Mouse (Mus musculus): Measurements from ENCODE around the gene Hnrnpm.

DNA sequence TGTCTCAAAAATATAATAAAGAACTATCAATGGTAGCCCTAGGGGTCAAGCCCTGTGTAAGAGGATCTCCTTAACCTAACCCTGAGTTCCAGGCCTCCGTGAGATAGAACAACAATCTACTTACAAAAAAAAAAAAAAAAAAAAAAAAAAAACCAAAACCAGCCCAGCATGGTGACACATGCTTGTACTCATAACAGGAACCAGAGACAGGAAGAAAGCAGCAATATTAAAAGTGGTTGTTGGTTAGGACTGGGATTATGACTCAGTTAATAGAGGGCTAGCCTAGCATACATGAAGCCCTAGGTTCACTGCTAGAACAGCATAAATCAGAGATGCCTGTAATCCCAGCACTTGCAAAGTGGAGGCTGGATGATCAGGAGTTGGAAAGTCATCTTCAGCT lies 15.5 kb upstream of the Hnrnpm start:
- TF ChIP-seq POLR2A (IDR thresholded peaks at IDR 0.05; ENCODE audit: borderline replicate concordance, control insufficient read depth, low read depth, low read length) (no peak), CTCF (IDR thresholded peaks at IDR 0.05; ENCODE audit: control insufficient read depth, insufficient read depth, low read length) (no peak)

Measured in bone marrow, adult 2 months (tissue).